Mouse (Mus musculus) kidney, postnatal 14 days (tissue): ENCODE measurements around the gene Slc9a9.
A peak's percentile ranks its signal among the peaks of the same experiment; 100 is the strongest.

ENCODE experiments used
- DNase-seq: peaks from one replicate; pipeline ENCODE4 v3.0.0; 2022; ENCODE audit warnings: mixed read lengths

The Slc9a9 gene

GRCm38 (mm10) chr9:95167806-95168205 lies 498.1 kb downstream of the Slc9a9 start:
- no peak for DNase-seq

- DNase-seq: peak; percentile 38
Measured at GRCm38 (mm10) chr9:95168487-95169008, 498.8 kb downstream of the Slc9a9 start.

GRCm38 (mm10) chr9:95178170-95178569 lies 508.5 kb downstream of the Slc9a9 start:
- DNase-seq: no peak

GRCm38 (mm10) chr9:95180005-95180404 lies 510.3 kb downstream of the Slc9a9 start:
- no peak for DNase-seq

- DNase-seq: no peak
Measured at GRCm38 (mm10) chr9:95180569-95180968, 510.9 kb downstream of the Slc9a9 start.

GRCm38 (mm10) chr9:95181241-95182043 lies 511.7 kb downstream of the Slc9a9 start:
- DNase-seq: no peak

- DNase-seq: no peak
Measured at GRCm38 (mm10) chr9:95182272-95182671, 512.6 kb downstream of the Slc9a9 start.

- peak; percentile 40 for DNase-seq
Measured at GRCm38 (mm10) chr9:95184453-95184852, 514.7 kb downstream of the Slc9a9 start.

GRCm38 (mm10) chr9:95185840-95186239 lies 516.1 kb downstream of the Slc9a9 start:
- DNase-seq: no peak

GRCm38 (mm10) chr9:95186386-95187289 lies 516.9 kb downstream of the Slc9a9 start:
- DNase-seq: no peak

- DNase-seq: peak; percentile 33
Measured at GRCm38 (mm10) chr9:95188362-95189217, 518.9 kb downstream of the Slc9a9 start.

GRCm38 (mm10) chr9:95189218-95189605 lies 519.5 kb downstream of the Slc9a9 start:
- DNase-seq: no peak

GRCm38 (mm10) chr9:95191442-95191841 lies 521.7 kb downstream of the Slc9a9 start:
- no peak for DNase-seq

GRCm38 (mm10) chr9:95192901-95193532 lies 523.3 kb downstream of the Slc9a9 start:
- DNase-seq: no peak

- no peak for DNase-seq
Measured at GRCm38 (mm10) chr9:95193672-95194071, 524.0 kb downstream of the Slc9a9 start.

- peak; percentile 82 for DNase-seq
Measured at GRCm38 (mm10) chr9:95194158-95194557, 524.4 kb downstream of the Slc9a9 start.

- DNase-seq: no peak
Measured at GRCm38 (mm10) chr9:95207661-95208060, 538.0 kb downstream of the Slc9a9 start.

GRCm38 (mm10) chr9:95208681-95209080 lies 539.0 kb downstream of the Slc9a9 start:
- DNase-seq: no peak

GRCm38 (mm10) chr9:95220009-95220408 lies 550.3 kb downstream of the Slc9a9 start:
- DNase-seq: peak; percentile 62

GRCm38 (mm10) chr9:95221310-95221709 lies 551.6 kb downstream of the Slc9a9 start:
- peak; percentile 6 for DNase-seq

- DNase-seq: no peak
Measured at GRCm38 (mm10) chr9:95226986-95227385, 557.3 kb downstream of the Slc9a9 start.

GRCm38 (mm10) chr9:95228123-95228522 lies 558.4 kb downstream of the Slc9a9 start:
- no peak for DNase-seq
